Mouse (Mus musculus) thymus, adult 2 months (tissue): ENCODE results near the gene H2-M9.

Source experiments
- CTCF ChIP-seq: fragments of 200-500 bp; IDR thresholded peaks from 2 replicates; pipeline ENCODE4 v1.5.1; 2012; ENCODE audit warnings: mild to moderate bottlenecking, control low read depth, low read length, moderate library complexity, borderline replicate concordance; ENCODE audit not compliant: control insufficient read depth, poor library complexity, insufficient read depth; ENCODE audit errors: extremely low read depth
- POLR2A ChIP-seq: fragments of 200-500 bp; IDR thresholded peaks from 2 replicates; pipeline ENCODE4 v1.6.1; 2012; ENCODE audit warnings: mild to moderate bottlenecking, low read length, control low read depth, moderate library complexity; ENCODE audit not compliant: control insufficient read depth, poor library complexity, insufficient read depth; ENCODE audit errors: extremely low read depth

GRCm38 (mm10) chr17:36672119-36672518 lies 29.7 kb upstream of the H2-M9 start, which contains the start of gene H2-M1:
- TF ChIP-seq CTCF (no peak), POLR2A (no peak)
